Mouse (Mus musculus) spleen, postnatal 36 days (tissue): ENCODE data around the gene Lingo2.

Experiments
- DNase-seq, 2 experiments: peaks; one replicate each; pipeline ENCODE4 v3.0.0; 2022; ENCODE audit warnings: low spot score in 2 of 2, mixed read lengths in 1 of 2

Lingo2 gene

GRCm38 (mm10) chr4:36560997-36561396 is 390.6 kb downstream of the Lingo2 start:
- no peak for DNase-seq

GRCm38 (mm10) chr4:36540664-36541360 is 410.7 kb downstream of the Lingo2 start:
- no peak for DNase-seq

DNA sequence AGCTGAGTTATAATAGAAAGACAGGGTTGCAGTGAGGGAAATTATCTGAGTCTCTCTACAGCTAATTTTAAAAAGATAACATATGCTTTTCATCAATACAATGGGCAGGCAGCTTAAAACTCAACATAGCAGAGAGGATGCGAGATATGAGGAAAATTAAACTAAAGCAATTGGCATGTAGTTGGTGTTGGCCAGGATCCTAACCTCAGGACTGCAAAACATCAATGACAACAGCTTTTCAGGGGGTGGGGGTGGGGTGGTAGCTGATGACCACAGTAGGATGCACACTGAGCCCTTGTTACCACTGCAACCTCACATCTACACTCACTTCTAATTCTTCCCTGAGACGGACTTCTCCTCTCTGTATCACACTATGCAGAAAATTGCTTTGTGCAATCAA is 417.7 kb downstream of the Lingo2 start:
- DNase-seq, result no peak

- DNase-seq, result no peak
Observed at GRCm38 (mm10) chr4:36490255-36490654, 461.3 kb downstream of the Lingo2 start.

GRCm38 (mm10) chr4:36435211-36435610 is 516.3 kb downstream of the Lingo2 start:
- DNase-seq, result no peak

- no peak for DNase-seq
Observed at GRCm38 (mm10) chr4:36426192-36426591, 525.4 kb downstream of the Lingo2 start.

DNA sequence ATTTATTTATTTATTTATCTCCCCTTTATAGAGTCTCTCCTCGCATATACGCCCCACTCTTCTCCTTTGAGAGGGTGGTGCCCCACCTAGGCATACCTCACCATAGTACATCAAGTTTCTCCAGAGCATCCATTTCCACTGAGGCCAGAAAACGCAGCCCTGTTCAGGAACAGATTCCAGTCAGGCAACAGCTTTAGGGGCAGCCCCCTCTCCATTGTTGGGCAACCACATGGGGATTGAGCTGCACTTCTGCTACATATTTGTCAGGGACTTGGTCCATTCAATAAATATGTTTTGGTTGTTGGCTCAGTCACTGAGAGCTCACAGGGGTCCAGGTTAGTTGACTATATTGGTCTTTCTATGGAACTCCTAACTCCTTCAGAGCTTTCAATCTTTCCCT is 544.2 kb downstream of the Lingo2 start:
- no peak for DNase-seq

- DNase-seq, result no peak
Observed at GRCm38 (mm10) chr4:36368925-36369324, 582.6 kb downstream of the Lingo2 start.

GRCm38 (mm10) chr4:36354401-36354800 is 597.1 kb downstream of the Lingo2 start:
- DNase-seq, result no peak

DNA sequence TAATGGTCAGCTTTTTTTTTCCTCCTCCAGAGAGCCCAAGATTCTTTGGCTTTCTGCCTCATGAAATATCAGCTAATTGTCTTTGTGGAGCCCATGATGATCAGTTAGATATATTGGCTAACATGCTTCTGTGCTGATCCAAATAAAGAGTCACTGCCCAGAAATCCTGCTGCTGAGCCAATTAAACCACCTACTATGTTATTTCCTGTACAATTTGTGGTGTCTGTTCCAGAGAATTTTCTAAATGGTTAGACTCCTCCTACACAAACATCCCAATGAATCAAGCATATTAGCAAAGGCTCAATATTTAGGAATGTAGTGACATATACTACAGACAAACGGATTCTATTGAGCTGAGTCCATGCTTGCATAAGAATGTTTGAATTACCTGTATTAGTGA is 619.8 kb downstream of the Lingo2 start:
- no peak for DNase-seq

DNA sequence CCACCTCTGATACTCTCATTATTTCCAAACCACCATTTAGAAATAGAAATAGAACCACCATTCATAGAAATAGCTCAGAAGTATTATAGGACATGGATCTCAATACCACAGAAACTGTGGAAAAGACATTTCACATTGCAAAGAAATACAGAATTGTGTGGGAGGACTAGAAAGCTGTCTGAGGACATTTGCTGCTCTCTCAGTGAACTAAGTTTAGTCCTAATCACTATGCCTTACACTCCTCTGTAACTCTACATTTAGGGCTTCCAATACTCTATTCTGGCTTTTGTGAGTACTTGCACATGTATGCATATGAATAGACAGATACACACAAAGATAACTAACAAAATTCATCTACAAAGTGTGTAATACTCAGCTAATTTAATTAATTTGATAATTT is 625.9 kb downstream of the Lingo2 start:
- no peak for DNase-seq

- DNase-seq, result no peak
Observed at GRCm38 (mm10) chr4:36313067-36313466, 638.5 kb downstream of the Lingo2 start.

GRCm38 (mm10) chr4:36311431-36311830 is 640.1 kb downstream of the Lingo2 start:
- no peak for DNase-seq

DNA sequence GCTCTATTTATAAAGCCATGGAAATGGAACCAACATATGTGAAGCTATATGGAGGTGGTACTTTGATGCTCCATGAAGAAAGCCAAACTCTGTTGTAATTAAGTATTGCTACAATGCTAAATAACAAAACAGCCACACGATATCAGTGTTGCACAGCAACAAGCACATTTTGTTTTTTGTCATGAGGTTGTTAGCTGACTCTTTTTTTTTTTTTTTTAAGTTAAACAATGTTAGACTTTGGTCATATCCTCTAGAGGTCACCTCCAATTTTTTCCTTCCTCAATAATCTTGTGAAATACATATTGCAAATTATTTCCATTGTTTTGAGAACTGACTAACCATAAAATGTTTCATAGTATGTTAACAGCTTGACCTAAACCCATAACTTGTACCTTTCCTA is 646.3 kb downstream of the Lingo2 start:
- no peak for DNase-seq

DNA sequence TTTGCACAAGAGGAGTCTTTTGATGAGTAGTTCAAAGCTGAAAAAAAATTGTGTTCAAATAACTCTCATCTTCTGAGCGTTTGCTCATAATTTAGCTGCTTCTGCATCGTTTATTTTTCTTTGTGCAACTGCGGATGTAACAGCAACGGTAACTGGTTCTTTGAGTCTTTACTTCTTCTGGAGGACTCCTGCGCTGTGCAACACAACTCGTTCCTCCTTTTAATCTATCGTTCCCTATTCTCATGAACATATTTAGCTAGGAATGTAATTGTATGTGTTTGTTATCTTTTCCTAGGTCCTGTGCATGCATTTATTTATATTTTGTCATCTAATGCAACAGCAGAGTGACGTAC is 661.9 kb downstream of the Lingo2 start:
- no peak for DNase-seq

DNA sequence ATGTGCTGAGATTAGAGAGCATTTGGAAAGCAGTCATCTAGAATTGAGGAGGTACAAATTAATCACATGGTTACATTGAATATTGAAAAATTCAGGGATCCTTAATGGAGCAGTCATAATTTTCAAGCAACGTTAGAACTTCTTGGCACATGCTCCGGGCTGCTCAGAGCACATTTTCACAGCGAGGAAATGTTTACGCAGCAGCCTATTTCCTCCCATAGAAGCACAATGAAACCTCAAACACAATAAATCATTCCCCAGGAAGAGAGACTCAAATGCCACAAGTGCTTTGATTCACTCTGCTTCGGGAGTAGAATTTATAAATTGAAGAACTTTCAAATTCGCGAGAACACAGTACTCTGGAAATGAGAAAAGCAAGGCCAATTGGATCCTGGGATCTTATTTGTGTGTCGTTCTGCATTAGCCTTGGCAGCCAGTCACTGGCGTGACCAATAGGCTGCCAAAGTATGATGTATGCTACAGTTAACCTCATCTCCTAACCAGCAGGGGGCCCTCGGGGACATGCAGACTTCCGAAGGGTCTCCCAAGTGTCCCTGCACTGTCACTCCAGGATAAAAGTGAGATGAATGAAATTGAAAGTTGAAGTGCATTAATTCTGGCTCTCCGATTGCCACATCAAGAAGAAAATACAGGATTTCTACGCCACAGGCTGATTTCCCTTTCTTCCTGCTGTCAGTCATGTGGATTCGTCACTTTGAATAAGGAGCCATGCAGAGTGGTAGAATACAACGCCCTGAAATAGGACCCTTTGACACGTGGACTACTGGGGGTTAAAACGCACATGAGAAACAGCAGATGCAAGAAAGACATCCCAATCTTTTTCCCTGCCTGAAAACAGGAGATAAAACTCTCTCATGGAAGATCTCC is 662.5 kb downstream of the Lingo2 start:
- peak in 1 of 2 experiments; percentile 4 for DNase-seq

- no peak for DNase-seq
Observed at GRCm38 (mm10) chr4:36262436-36263169, 688.9 kb downstream of the Lingo2 start.

DNA sequence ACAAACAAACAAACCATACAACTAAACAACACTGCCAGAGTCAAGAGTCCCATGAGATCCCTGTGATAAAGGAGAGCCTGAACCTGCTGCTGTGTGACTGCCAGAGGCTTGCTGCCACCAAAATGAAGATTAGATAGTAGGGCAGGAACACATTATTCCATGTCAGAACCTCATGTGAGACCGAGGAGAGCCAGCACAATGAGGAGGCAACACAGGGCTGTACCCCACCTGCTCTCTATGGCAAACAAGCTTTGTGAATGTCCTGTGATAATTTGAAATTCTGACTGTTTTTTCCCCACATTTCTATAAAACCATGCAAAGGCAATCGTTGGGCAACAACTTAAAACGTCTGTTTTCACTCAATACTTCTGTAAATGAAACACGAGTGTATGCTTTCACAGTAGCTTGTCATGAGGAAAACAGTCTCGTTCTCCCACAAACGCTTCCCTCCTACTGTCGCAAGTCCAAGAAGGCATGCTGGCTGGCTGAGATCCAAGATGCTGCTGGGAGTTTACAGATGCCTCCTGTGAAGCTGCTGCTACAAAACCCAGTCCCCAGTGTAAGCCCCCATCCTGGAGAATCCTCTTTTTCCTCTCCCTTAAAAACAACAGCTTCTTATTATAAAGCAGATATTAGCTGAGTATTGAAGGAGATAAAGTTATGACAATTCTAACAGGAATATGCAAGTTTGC is 765.2 kb downstream of the Lingo2 start:
- DNase-seq, result no peak

- peak; percentile 28 to 34 for DNase-seq
Observed at GRCm38 (mm10) chr4:36183643-36184042, 767.9 kb downstream of the Lingo2 start.

DNA sequence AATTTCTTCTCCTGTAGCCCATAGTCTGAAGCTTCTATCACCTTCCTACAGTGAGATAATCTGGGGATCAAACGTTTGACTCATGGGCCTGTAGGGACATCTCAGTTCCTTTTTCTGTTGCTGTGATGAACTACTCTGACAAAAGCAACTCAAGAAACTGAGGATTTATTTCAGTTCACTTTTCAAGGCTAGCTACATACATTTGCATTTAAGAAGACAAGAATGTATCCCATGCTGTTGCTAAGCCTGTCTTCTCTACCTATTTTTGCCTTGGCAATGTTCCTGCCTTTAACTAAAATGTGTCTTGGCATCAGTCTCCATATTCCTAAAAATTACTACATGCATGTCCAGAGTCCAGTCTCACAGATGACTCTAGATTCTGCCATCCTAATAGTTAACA is 781.4 kb downstream of the Lingo2 start:
- DNase-seq, result no peak

GRCm38 (mm10) chr4:36131341-36131740 is 820.2 kb downstream of the Lingo2 start:
- DNase-seq, result no peak

- no peak for DNase-seq
Observed at GRCm38 (mm10) chr4:36095482-36095881, 856.1 kb downstream of the Lingo2 start.
